Mouse (Mus musculus) bone marrow macrophage, adult 2 months (primary cell): ENCODE measurements around the gene Mip. TPM values are rescaled to one million over a fixed set of nuclear protein-coding genes. Genes with fewer than 3 reads are reported as not detected.
"Not testable (repeated sequence)": the region's sequence is repeated elsewhere in the genome, so short reads cannot be mapped to it uniquely, and the experiment has no call there.

Experiments used
- H3K27ac ChIP-seq: 2 replicates; pipeline ENCODE4 v1.5.1; 2012; ENCODE audit warnings: low read depth, low read length; ENCODE audit not compliant: insufficient read depth
- H3K4me1 ChIP-seq: 2 replicates; pipeline ENCODE4 v1.6.1; 2012; ENCODE audit warnings: low read length; ENCODE audit not compliant: control insufficient read depth, insufficient read depth
- H3K4me3 ChIP-seq: 2 replicates; pipeline ENCODE4 v1.5.1; 2012; ENCODE audit warnings: mild to moderate bottlenecking, low read length, moderate library complexity; ENCODE audit not compliant: insufficient read depth
- CTCF ChIP-seq: IDR thresholded peaks from 2 replicates; pipeline ENCODE4 v1.5.1; 2012; ENCODE audit warnings: low read depth, mild to moderate bottlenecking, low read length, moderate library complexity
- POLR2A ChIP-seq: IDR thresholded peaks from 2 replicates; pipeline ENCODE4 v1.6.1; 2012; ENCODE audit warnings: mild to moderate bottlenecking, low read depth, low read length, borderline replicate concordance
- polyA plus RNA-seq: library from polyadenylated mRNA; stranded (reverse); fragments of >200 nt; gene quantifications from 2 replicates; pipeline ENCODE4 v1.2.4, GENCODE M21; 2012; ENCODE audit not compliant: missing spikeins, insufficient read depth, insufficient read length

The Mip gene
- polyA plus RNA-seq, 1 experiment: not detected

DNA sequence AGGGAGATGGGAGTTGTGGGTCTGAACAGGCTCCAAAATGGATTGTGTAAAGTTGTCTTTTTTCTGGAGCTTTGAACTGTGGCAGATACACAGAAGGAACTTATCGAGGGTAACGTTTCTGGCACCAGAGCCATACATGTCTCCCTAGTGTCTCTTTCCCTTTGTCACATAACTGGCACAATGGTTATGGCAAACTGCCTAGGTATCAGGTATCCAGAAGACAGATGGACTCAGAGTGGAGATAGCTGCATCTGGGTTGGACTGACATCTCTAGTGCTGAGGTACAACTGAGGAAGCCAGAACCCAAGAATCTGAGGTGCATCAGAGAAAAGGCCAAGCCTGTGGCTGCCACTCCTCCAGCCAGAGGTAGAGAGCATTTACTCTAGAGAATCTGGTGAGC lies 15.5 kb upstream of the Mip start:
- Histone ChIP-seq H3K4me1 (peaks cover 13% of the 10 kb centered on the region; the same call in 1 of the 2 replicates), H3K27ac (no peak overlapping the region), H3K4me3 (no peak overlapping the region)
- TF ChIP-seq CTCF (no peak), POLR2A (no peak)

DNA sequence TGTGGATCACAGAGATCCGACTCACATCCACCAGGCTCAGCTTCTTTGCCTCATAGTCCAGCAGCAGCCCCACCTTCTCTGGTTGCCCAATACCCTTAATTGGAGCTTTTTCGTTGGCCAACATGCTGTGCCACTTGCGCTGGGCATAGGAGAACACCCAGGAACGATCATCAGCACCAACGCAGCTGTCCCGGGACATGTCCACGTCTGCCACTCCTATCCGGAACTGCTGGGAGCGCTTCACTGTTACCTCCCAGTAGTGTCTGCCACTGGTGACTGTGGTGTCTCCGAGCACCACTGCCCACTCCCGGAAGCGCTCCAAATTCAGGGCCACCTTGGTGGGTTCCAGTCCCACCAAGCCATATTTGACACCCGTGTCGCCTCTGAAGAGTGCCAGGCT lies 14.7 kb upstream of the Mip start:
- peak overlapping the region; percentile 68 for H3K4me3 ChIP-seq
- H3K27ac ChIP-seq: no peak overlapping the region
- no peak for TF ChIP-seq POLR2A
- peaks cover 13% of the 10 kb centered on the region; the same call in 1 of the 2 replicates for H3K4me1 ChIP-seq

DNA sequence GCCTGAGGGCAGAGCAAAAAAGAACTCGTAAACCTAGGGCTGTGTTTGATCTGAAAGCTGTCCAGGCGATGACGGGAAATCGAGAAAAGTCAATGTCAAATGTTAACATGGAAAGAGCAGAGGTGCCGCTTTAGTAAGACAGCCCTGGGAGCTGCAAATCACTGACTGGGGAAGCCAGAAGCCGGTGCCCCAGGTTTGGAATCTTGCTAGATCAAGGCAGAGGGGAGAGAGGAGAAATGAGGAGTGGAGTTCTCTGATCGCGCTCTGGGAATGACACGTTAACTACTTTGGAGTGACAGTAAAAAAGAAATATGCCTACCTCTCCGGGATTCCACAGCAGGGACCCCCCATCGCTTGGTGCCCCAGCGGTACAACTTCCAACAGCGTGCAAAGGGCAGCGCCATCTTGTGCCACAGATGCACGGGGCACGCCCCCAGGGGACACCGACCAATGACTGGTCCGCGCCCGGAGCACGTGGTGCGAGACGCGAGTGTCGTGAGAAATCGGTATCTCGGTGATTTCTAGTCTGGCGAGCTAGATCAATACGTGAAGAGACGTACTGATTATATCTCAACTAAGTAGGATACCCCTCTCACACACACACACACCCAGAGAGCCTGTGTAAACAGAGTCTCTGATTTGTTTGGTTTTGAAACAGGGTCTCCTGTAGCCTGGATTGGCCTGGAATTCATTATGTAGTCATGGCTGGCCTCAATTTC lies 14.1 kb upstream of the Mip start, which contains the start of gene Spryd4:
Spryd4 (minus strand) TSS at position 418 of the 719 bp plus-strand sequence.
- Histone ChIP-seq H3K4me3 (peak within 1 kb of the TSS; percentile 68), H3K27ac (no peak within 1 kb of the TSS), H3K4me1 (peaks cover 13% of the 10 kb centered on the region; the same call in 1 of the 2 replicates)
- TF ChIP-seq POLR2A (peak; percentile 64; the same call in 1 of the 2 replicates), CTCF (no peak)

DNA sequence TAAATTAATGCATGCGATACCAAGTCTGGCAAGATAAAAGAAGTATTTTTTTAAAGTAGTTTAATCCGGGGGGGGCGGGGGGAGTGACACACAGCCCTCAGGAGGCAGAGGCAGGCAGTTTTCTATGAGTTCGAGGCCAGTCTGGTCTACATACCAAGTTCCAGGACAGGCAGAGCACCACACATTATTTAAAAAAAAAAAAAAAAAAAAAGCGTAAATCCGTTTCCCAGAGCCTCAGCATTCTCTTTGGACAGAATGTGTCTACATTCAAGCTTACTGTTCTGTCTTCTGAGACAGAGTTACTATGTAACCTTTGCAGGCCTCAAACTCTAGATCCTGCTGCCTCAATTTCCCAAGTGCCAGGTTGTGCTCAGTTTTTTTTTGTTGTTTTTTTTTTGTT lies 13.5 kb upstream of the Mip start:
- H3K4me1 ChIP-seq: peaks cover 13% of the 10 kb centered on the region; the same call in 1 of the 2 replicates
- no peak overlapping the region for H3K27ac ChIP-seq
- peak overlapping the region; percentile 68 for H3K4me3 ChIP-seq
- TF ChIP-seq CTCF (no peak), POLR2A (no peak)

DNA sequence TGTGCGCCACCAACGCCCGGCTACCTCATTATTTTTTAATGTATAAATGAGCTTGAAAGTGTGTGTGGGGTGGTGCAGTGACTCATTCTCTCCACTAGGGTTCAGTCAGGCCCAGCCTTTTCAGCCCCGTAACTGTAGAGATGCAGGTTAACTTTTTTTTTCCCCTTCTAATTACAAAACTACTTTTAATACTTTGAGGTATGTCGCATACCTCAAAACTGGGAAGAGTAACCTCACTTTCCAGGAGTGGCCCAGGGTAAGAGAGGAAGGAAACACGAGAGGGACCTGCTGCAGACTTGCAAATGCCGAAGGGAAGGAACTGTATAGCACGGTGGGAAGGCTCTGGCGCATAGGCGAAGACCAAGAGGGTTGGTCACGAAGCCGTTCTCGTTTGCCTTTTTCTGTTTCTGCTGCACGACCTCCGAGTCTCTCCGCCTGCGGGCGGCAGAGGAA lies 12.7 kb upstream of the Mip start:
- Histone ChIP-seq H3K4me3 (peak overlapping the region; percentile 56), H3K4me1 (peaks cover 13% of the 10 kb centered on the region; the same call in 1 of the 2 replicates), H3K27ac (no peak overlapping the region)
- TF ChIP-seq POLR2A: no peak
- peak; percentile 23 for TF ChIP-seq CTCF

DNA sequence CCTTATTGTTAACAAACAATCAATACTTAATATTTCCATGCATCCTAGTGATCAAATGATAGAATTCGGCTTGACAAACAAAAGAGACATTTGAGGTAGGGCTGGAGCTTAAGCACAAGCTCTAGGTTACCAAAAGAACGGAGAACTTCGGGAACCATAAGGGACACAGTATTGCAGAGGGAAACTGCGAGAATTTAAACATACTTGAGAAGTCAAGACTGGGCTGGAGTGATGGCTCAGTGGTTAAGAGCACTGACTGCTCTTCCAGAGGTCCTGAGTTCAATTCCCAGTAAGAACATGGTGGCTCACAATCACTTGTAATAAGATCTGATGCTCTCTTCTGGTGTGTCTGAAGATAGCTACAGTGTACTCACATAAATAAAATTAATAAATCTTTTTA lies 11.5 kb upstream of the Mip start:
- H3K4me3 ChIP-seq, H3K27ac ChIP-seq: not testable (repeated sequence)
- H3K4me1 ChIP-seq: peaks cover 13% of the 10 kb centered on the region; the same call in 1 of the 2 replicates

DNA sequence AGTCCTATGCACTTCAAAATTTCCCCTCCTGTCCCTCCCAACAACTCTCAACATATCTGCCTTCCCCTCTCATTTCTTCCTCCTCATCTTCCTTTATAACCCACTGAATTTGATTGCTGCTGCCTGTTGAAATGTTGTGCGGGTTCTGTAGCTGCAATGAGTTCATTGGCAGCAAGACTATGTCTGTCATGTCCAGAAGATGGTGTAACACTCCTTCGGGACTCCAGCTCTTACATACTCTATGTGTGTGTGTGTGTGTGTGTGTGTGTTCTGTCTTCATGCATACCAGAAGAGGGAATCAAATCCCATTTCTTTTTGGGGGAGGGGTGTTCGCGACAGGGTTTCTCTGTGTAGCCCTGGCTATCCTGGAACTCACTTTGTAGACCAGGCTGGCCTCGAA lies 10.7 kb upstream of the Mip start:
- TF ChIP-seq CTCF (no peak), POLR2A (no peak)
- H3K27ac ChIP-seq: no peak overlapping the region
- H3K4me1 ChIP-seq: peaks cover 13% of the 10 kb centered on the region; the same call in 1 of the 2 replicates
- no peak overlapping the region for H3K4me3 ChIP-seq

DNA sequence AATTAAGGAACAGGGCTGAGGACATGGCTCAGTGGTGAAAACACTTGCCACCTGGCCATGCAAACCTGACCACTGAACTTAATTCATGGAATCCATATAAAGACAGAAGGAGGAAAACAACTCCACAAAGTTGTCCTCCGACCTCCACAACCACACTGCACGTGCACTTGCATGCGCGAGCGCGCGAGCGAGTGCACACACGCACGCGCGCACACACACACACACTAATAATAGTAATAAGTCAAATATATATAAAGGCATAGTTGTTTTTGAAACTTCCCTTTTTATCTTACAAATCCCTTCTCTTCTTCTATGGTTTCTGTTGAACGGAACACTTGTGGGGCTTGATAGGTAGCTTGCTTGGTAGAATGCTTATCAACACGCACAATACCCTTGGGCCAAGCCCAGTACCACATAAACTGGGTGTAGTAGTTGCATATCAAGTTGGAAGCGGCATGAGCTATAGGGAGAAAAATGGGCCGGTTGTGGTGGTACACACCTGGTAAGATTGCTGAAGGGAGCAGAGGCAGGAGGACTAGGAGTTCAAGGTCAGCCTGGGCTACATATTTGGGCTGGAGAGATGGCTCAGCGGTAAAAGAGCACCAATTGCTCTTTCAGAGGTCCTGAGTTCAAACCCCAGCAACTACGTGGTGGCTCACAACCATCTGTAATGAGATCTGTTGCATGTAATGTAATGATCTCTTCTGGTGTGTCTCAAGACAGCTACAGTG lies 7.1 kb upstream of the Mip start:
- no peak overlapping the region for H3K4me3 ChIP-seq
- H3K27ac ChIP-seq: no peak overlapping the region
- no peak for TF ChIP-seq CTCF
- no peak for TF ChIP-seq POLR2A
- no peaks in the 10 kb centered on the region for H3K4me1 ChIP-seq

DNA sequence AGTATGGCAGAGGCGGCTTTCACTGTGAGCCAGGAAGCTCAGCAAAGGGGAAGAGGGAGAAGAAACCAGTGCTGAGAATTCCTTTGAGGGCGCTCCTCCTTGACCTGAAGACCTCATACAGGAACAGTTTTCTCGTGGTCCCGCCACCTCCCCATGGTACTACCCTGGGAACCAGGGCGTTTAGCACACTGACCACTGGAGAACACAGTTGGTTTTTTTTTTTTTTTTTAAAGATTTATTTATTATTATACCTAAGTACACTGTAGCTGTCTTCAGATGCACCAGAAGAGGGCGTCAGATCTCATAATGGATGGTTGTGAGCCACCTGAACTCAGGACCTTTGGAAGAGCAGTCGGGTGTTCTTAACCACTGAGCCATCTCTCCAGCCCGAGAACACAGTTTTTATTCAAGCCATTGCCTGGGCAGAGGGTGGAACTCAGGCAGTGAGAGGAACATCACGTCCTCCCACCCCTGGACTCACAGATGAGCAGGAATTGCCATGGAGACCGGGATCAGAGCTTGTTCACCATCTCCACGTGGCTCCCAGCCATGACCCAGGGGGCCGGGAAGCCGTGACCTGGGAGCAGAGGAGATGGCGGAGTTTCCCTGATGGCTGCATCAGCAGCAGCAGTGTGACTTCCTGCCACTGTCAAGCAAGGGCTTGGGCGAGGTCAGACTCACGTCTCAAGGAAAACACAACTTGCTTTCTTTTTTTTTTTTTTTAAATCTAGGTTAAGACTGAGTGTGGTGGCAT lies 3.9 kb upstream of the Mip start:
- Histone ChIP-seq H3K4me1 (no peaks in the 10 kb centered on the region), H3K4me3 (no peak overlapping the region), H3K27ac (no peak overlapping the region)
- TF ChIP-seq CTCF (no peak), POLR2A (no peak)
